Mouse (Mus musculus) ES-E14 (cell line): Measurements from ENCODE around the gene Scel. TPM values are rescaled to one million over a fixed set of nuclear protein-coding genes. Genes with fewer than 3 reads are reported as not detected.

Experiments used
- DNase-seq: peaks from one replicate; pipeline ENCODE4 v3.0.0-alpha.2; 2013; ENCODE audit warnings: low read depth, low spot score
- H3K27ac ChIP-seq: 2 replicates; pipeline ENCODE4 v1.5.1; 2012; ENCODE audit warnings: low read depth, mild to moderate bottlenecking, low read length, moderate library complexity, mixed read lengths; ENCODE audit not compliant: poor library complexity, insufficient read depth, severe bottlenecking
- H3K36me3 ChIP-seq: 2 replicates; pipeline ENCODE4 v1.6.1; 2012; ENCODE audit warnings: mild to moderate bottlenecking, low read length, moderate library complexity, mixed read lengths; ENCODE audit not compliant: control insufficient read depth, poor library complexity, insufficient read depth, severe bottlenecking
- H3K4me1 ChIP-seq, 2 experiments: fragments of 150-350 bp in 1 of 2; sonication (generic) in 1 of 2; 2 replicates each; pipeline ENCODE4 v1.6.1; 2012; ENCODE audit warnings: low read length in 2 of 2, mild to moderate bottlenecking in 1 of 2, mixed read lengths in 1 of 2; ENCODE audit not compliant: control insufficient read depth in 2 of 2, insufficient read depth in 2 of 2, poor library complexity in 1 of 2
- H3K4me3 ChIP-seq, 2 experiments: fragments of 150-350 bp in 1 of 2; sonication (generic) in 1 of 2; 2 replicates each; pipeline ENCODE4 v1.5.1; 2012; ENCODE audit warnings: low read length in 2 of 2, low read depth in 1 of 2, mild to moderate bottlenecking in 1 of 2, mixed read lengths in 1 of 2; ENCODE audit not compliant: insufficient read depth in 1 of 2, poor library complexity in 1 of 2, severe bottlenecking in 1 of 2
- H3K9ac ChIP-seq: 2 replicates; pipeline ENCODE4 v1.6.1; 2012; ENCODE audit warnings: low read depth, mild to moderate bottlenecking, low read length, mixed read lengths; ENCODE audit not compliant: poor library complexity, insufficient read depth, severe bottlenecking
- H3K9me3 ChIP-seq: fragments of 150-350 bp; sonication (generic); 2 replicates; pipeline ENCODE4 v1.6.1; 2012; ENCODE audit warnings: low read depth, mild to moderate bottlenecking, low read length; ENCODE audit not compliant: control insufficient read depth, insufficient read depth
- CHD2 ChIP-seq: IDR thresholded peaks from 2 replicates; pipeline ENCODE4 v1.6.1; 2014; ENCODE audit warnings: mild to moderate bottlenecking, low read depth, low read length, inconsistent platforms
- HCFC1 ChIP-seq: IDR thresholded peaks from 2 replicates; pipeline ENCODE4 v1.6.1; 2012; ENCODE audit warnings: low read length, inconsistent platforms, borderline replicate concordance; ENCODE audit not compliant: insufficient read depth
- MAFK ChIP-seq: IDR thresholded peaks from 2 replicates; pipeline ENCODE4 v1.6.1; 2014; ENCODE audit warnings: mild to moderate bottlenecking, low read depth, low read length, inconsistent platforms; ENCODE audit not compliant: insufficient read depth
- ZC3H11A ChIP-seq: IDR thresholded peaks from 2 replicates; pipeline ENCODE4 v1.6.1; 2012; ENCODE audit warnings: low read depth, mild to moderate bottlenecking, inconsistent platforms, low read length, borderline replicate concordance
- ZNF384 ChIP-seq: IDR thresholded peaks from 2 replicates; pipeline ENCODE4 v1.6.1; 2012; ENCODE audit warnings: low read depth, low read length, inconsistent platforms
- in situ Hi-C, 2 experiments: fragments of 600-800 bp; cut with MboI; formaldehyde crosslinking; loops; one replicate each; pipeline ENCODE4 v1.15.1; 2025; ENCODE audit warnings: low sequenced_read_pairs in 2 of 2, inconsistent platforms in 1 of 2; ENCODE audit not compliant: unreplicated experiment in 2 of 2
- total RNA-seq: library from RNA; depleted of rRNA; stranded (reverse); fragments of 300-350 nt; gene quantifications from 2 replicates; pipeline ENCODE4 v1.2.3, GENCODE M21; 2012

Gene Scel
- total RNA-seq, 1 experiment = 0.49 TPM

- Histone ChIP-seq H3K4me1 (no peaks in the 10 kb centered on the region; a peak in 1 of 4 replicates), H3K9me3 (no peaks in the 10 kb centered on the region), H3K36me3 (no peaks in the 10 kb centered on the region), H3K9ac (no peak overlapping the region), H3K27ac (no peak overlapping the region), H3K4me3 (no peak overlapping the region)
- DNase-seq = no peak
- TF ChIP-seq MAFK = no peak
- TF ChIP-seq HCFC1 = no peak
- no peak for TF ChIP-seq CHD2
- TF ChIP-seq ZNF384 = no peak
- no peak for TF ChIP-seq ZC3H11A
- in situ Hi-C loops = no loop called here
Observed at GRCm38 (mm10) chr14:103500941-103501340, 12.2 kb upstream of the Scel start.

GRCm38 (mm10) chr14:103504514-103504913 is 8.6 kb upstream of the Scel start:
- no peak overlapping the region for H3K27ac ChIP-seq
- no peak for DNase-seq
- in situ Hi-C loops = no loop called here
- no peak overlapping the region for H3K9ac ChIP-seq
- H3K4me1 ChIP-seq = no peaks in the 10 kb centered on the region; a peak in 1 of 4 replicates
- peak overlapping the region; percentile 18 to 33; a peak in 3 of 4 replicates for H3K4me3 ChIP-seq
- TF ChIP-seq MAFK (no peak), HCFC1 (no peak), ZC3H11A (no peak), ZNF384 (no peak), CHD2 (no peak)
- H3K9me3 ChIP-seq = no peaks in the 10 kb centered on the region
- no peaks in the 10 kb centered on the region for H3K36me3 ChIP-seq

GRCm38 (mm10) chr14:103509544-103509943 is 3.6 kb upstream of the Scel start:
- H3K4me3 ChIP-seq = no peak overlapping the region
- TF ChIP-seq HCFC1 (no peak), MAFK (no peak), ZNF384 (no peak), ZC3H11A (no peak), CHD2 (no peak)

GRCm38 (mm10) chr14:103513473-103513811 is 300 bp downstream of the Scel start:
- Histone ChIP-seq H3K4me1 (no peaks in the 10 kb centered on the region), H3K36me3 (no peaks in the 10 kb centered on the region), H3K27ac (no peak overlapping the region), H3K9ac (no peak overlapping the region), H3K9me3 (no peaks in the 10 kb centered on the region), H3K4me3 (no peak overlapping the region)
- in situ Hi-C loops = no loop called here
- no peak for DNase-seq
- TF ChIP-seq CHD2 (no peak), ZC3H11A (no peak), ZNF384 (no peak), HCFC1 (no peak)

More at GRCm38 (mm10) chr14:103509544-103509943, 3.6 kb upstream of the Scel start:
- no peak for DNase-seq
- Histone ChIP-seq H3K4me1 (no peaks in the 10 kb centered on the region; a peak in 1 of 4 replicates), H3K9me3 (no peaks in the 10 kb centered on the region), H3K9ac (no peak overlapping the region), H3K36me3 (no peaks in the 10 kb centered on the region), H3K27ac (no peak overlapping the region)
- in situ Hi-C loops = no loop called here

GRCm38 (mm10) chr14:103515419-103515818 is 2.3 kb downstream of the Scel start:
- in situ Hi-C loops = no loop called here
- DNase-seq = no peak
- H3K4me1 ChIP-seq = no peaks in the 10 kb centered on the region
- no peaks in the 10 kb centered on the region for H3K36me3 ChIP-seq
- no peaks in the 10 kb centered on the region for H3K9me3 ChIP-seq
- H3K27ac ChIP-seq = no peak overlapping the region
- H3K4me3 ChIP-seq = no peak overlapping the region
- TF ChIP-seq ZC3H11A (no peak), HCFC1 (no peak), ZNF384 (no peak), MAFK (no peak), CHD2 (no peak)
- no peak overlapping the region for H3K9ac ChIP-seq
